Mouse (Mus musculus) mouse trophoblast stem cell (cell line): Measurements from ENCODE around the gene Aamp.
"Not testable (repeated sequence)": the region's sequence is repeated elsewhere in the genome, so short reads cannot be mapped to it uniquely, and the experiment has no call there.

ENCODE experiments used
- in situ Hi-C, 2 experiments: fragments of 300-500 bp; cut with MseI, MboI; formaldehyde crosslinking; loops; 2 replicates in 1 of 2; 3 replicates in 1 of 2; pipeline ENCODE4 v1.15.1; 2025

The Aamp gene

DNA sequence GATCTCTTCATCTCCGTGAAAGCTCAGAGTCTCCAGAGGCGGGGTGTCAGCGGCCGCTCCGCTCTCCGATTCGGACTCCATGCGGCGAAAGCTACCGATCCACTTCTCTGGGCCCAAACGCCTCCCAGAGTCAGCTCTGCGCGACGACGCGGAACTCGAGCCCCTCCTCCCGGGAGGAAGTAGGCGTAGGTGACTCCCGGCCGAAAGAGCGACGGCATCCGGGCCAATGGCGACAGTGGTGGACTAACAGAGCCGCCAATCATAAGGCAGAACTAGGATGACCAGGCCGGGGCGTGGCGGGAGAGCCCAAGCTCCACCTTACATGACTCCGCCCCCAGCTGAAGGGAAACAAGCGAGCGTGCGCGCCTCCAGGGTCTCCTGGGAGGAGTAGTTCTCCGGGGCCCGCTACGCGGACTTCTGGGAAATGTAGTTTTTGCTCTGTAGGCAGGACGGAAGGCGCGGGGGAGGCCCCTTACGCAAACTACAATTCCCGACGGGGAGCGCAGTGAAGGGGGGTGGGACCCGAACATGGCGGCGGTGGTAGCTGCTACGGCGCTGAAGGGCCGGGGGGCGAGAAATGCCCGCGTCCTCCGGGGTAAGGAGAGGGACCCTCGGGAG, at the start of gene Aamp, which contains the start of gene Pnkd:
Gene Aamp (minus strand): TSS at position 196 of the 618 bp plus-strand sequence.
Gene Pnkd (plus strand): TSS at position 388 of the 618 bp plus-strand sequence.
- in situ Hi-C loops, result no loop called here

DNA sequence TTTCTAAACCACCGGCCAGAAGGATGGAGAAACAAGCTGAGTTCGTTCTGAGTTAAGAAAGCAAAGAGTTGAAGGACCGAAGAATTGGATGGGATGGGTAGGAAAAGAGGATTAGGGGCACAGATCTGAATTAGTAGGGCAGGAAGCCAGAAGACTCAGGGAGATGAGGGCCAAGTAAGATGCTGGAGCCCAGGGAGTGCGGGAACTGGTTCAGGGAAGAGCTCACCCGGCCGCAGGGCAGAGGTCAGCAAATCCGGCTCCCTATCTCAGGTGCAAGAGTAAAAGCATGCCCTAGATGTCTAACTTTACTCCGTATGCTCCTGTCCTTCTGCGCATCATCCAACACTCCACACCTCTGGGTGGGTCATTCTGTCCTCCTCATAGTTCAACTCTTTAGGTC, 48.4 kb upstream of the Aamp start:
- in situ Hi-C loops, result no loop called here

DNA sequence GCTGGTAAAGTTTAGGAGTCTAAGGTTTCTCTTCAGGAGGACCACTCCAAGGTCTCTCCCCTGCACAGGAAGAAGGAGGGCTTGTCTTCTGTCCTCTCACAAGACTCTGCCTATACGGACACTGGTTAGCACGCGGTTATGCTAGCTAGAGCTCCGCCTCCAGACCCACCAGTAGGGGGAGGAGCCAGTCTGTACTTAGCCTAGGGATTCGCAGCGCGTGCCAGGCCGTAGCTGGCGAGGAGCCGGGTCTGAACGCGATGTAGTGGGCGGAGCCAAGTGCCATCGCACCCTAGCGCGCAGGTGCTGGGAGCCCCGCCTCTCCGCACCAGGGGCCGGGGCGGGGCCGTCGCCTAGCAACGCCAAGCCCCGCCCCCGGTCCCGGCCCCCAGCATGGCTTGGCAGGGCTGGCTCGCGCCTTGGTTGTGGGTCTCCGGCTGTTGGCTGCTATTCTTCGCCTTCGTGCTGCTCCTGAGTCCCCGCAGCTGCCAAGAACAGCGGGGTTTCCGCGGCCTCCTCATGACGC, 47.8 kb upstream of the Aamp start:
- in situ Hi-C loops, result no loop called here

GRCm38 (mm10) chr1:74331046-74331681, 46.6 kb upstream of the Aamp start:
- in situ Hi-C loops, result no loop called here

DNA sequence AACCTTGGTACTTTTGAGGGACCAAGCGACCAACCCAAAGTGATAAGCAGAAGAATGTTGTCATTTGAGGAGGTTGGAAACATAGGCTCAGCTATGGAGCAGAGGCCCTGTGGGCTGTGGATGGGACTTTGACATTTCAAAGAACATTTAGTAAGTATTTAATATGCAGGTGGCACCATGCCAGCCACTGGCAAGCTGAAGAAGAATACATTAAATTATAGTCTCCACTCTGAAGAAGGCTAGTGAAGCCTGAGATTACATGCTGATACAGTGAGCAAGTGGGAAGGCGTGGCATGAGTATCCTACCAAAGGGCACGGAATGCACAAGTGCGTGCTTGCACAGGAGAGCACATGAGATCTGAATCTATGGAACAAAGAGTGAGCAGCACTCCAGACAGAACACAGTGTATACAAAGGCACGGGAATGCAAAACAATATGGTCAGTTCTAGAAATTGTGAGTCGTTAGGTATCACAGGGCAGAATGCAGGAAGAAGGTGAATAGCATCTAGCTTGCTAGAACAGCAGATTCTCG, 45.4 kb upstream of the Aamp start:
- in situ Hi-C loops, result no loop called here

GRCm38 (mm10) chr1:74326916-74327315, 42.4 kb upstream of the Aamp start:
- in situ Hi-C loops, result not testable (repeated sequence)

GRCm38 (mm10) chr1:74321396-74321795, 36.9 kb upstream of the Aamp start:
- in situ Hi-C loops, result no loop called here

GRCm38 (mm10) chr1:74318711-74319110, 34.2 kb upstream of the Aamp start:
- in situ Hi-C loops, result loop anchor here in 1 of 2 experiments (10.0 kb wide), 1 partner anchor 46 kb away; the partner anchor contains the start of gene Catip

DNA sequence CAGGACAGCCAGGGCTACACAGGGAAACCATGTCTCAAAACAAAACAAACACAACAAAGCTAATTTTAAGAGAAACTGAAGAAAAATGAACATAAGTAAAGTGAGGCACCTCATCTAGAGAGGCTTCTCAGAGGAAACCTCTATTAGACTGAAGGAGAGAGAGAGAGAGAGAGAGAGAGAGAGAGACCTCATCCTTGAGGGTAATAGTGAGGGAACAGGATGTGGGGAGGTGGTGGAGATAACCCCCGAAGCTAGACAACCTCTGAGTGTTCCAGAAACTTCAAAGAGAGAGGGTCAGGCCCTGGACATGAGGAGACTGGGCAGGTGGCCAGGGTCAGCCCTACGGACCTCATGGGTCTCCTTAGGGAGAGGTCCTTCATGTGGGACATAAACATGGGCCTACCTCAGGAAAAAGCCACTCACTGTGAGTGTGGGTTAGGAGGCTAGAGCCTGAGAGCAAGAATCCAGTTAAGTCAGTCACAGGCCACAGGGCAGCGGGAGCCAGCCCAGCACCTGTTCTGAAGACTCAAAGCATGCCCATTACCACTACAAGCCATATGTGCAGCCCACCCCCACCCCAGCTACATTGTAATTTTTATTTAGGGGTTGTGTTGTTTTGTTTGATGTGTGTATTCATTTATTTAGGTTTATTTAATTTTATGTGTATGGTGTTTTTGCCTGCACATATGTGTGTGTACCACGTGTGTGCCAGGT, 31.7 kb upstream of the Aamp start:
- in situ Hi-C loops, result loop anchor here in 1 of 2 experiments (10.0 kb wide), 1 partner anchor 49 kb away; the partner anchor contains the start of gene Catip

DNA sequence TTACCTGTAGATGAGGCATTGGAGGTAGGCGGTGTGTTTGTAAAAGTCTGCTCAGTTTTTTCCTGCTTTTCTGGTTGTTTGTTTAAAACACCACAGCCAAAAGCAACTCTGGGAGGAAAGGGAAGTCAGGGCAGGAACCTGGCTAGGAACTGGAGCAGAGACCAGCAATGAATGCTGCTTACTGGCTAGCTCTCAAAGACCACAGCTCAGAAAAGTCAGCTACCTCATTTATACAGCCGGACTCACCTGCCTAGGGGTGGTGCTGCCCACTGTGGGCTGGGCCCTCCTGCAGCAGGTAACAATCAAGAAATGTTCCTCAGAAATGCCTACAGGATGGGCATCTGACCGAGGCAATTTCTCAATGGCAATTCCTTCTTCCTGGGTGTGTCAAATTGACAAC, 30.3 kb upstream of the Aamp start:
- in situ Hi-C loops, result loop anchor here in 1 of 2 experiments (10.0 kb wide), 1 partner anchor 50 kb away; the partner anchor contains the start of gene Catip

GRCm38 (mm10) chr1:74313049-74313692, 28.6 kb upstream of the Aamp start:
- in situ Hi-C loops, result loop anchor here in 1 of 2 experiments (10.0 kb wide), 1 partner anchor 52 kb away; the partner anchor contains the start of gene Catip

DNA sequence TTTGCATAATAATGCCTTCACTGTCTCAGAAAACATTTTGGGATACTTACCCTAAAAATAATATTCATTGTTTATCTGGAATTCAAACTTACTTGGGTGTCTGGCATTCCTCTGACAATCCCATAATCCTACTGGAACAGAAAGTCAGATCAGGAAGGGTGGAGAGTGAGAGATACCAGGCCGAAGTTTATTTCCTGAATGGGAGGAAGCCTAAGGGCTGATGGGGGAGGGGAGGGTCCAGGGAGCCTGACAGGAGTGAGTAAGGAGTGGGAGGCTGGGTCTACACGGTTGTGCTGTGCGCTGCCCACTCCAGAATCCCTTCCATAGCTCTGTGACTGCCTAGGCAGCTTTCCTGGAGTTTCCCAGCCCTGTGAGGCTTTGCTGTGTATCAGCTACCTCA, 25.2 kb upstream of the Aamp start:
- in situ Hi-C loops, result loop anchor here in 1 of 2 experiments (10.0 kb wide), 1 partner anchor 55 kb away; the partner anchor contains the start of gene Catip

- in situ Hi-C loops, result no loop called here
Measured at GRCm38 (mm10) chr1:74308001-74308964, 23.7 kb upstream of the Aamp start.

- in situ Hi-C loops, result no loop called here
Measured at GRCm38 (mm10) chr1:74307146-74307545, 22.6 kb upstream of the Aamp start.

DNA sequence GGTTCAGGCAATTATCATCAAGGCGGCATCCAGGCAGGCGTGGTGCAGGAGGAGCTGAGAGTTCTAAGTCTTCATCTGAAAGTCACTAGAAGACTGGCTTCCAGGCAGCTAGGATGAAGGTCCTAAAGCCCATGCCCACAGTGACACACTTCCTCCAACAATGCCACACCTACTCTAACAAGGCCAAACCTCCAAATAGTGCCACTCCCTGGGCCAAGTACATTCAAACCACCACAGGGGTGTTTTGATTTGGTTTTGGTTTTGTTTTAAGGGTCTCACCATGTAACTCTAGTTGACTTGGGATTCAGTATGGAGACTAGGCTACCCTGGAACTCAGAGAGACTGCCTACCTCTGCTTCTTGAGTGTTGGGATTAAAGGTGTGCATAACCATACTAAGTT, 21.0 kb upstream of the Aamp start, which contains the start of gene Tmbim1:
Gene Tmbim1 (minus strand): TSS at position 101 of the 400 bp plus-strand sequence.
- in situ Hi-C loops, result no loop called here

- in situ Hi-C loops, result no loop called here
Measured at GRCm38 (mm10) chr1:74304946-74305345, 20.4 kb upstream of the Aamp start.

DNA sequence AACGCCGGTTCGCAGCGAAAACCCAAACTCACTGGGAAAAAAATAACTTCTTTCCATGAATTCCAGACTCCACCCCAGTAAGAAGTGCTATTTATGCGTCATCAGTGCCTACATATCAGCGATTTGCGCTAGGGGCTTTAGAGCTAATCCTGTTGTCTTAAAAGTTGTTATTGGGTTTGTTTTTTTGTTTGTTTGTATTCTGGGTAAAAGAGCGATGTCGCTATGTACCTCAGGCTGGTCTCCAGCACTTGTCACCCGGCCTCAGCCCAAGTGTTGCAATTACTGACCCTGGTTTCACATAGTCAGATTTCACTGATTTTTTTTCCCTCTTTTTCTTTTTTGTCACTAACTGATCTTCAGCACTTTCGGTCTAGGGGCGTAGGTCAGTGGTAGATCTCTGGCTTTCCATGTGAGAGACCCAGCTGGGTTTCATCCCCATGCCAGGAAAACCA, 19.8 kb upstream of the Aamp start:
- in situ Hi-C loops, result no loop called here

DNA sequence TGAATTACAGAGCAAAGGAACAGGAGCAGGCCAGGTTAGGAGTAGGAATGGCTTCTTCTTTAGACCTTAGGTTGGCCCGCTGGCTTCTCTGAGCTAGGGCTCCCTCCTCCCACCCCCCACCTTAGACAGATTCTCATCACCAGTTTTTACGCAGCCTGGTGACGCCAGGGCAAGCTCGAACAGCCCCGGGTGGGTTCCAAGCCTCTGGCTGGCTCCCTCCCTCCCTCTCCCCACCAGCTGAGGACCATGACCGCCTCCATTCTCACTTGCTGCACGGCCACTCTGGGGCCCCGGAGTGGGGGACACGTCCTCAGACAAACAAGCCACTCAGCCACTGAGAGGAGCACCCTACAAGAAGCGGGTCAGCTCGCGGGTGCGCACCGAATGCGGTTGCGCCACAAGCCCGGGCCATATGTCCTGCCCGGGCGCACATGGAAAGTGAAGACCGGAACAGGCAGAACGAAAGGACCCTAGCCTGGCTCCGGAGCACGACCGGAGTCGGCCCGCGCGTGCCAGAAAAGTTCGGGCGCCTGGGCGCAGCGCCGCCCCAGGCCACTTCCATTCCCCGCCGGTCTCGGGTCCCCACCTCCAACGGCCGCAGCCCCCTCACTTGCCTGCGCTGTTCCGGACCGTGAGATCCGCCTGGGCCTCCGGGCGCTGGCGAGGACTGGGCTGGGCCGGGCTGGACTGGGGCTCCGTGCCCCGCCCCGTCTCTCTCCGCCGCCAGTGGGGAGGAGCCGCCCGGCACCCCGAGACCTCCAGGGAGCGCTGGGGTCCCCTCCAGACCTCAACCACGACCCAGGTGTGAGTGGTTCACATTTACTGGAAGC, 19.2 kb upstream of the Aamp start:
- in situ Hi-C loops, result no loop called here

DNA sequence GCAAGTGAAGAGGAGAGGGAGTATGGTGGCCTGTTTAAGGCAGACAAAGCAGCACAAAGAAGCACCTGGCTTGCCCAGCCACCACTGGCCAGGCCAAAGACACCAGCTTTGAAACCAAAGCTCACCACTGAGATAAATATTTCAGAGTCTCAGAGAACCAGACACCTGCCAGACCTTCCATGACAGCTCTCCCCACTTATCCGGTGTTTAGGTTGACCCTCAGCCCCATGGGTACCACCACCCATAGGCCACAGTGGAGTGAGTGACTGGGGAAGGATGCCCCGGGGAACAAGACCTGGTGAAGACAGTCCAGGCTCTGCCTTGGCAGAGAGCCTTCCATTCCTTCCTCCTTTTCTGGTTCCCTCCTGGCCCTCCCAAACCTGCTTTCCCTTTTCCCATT, 18.3 kb upstream of the Aamp start:
- in situ Hi-C loops, result no loop called here
